Mouse (Mus musculus): Measurements from ENCODE around the gene Lhfpl2.

The Lhfpl2 gene

GRCm38 (mm10) chr13:94178401-94179040 lies 120.9 kb downstream of the Lhfpl2 start:
- DNase-seq = peak; percentile 34

- DNase-seq = no peak
These were observed 123.2 kb downstream of the Lhfpl2 start for GRCm38 (mm10) chr13:94180477-94181420.

GRCm38 (mm10) chr13:94182026-94182425 lies 124.4 kb downstream of the Lhfpl2 start:
- DNase-seq = no peak

- DNase-seq = no peak
These were observed 125.9 kb downstream of the Lhfpl2 start for GRCm38 (mm10) chr13:94183372-94184021.

- DNase-seq = no peak
These were observed 127.3 kb downstream of the Lhfpl2 start for GRCm38 (mm10) chr13:94184726-94185456.

- no peak for DNase-seq
These were observed 128.0 kb downstream of the Lhfpl2 start for GRCm38 (mm10) chr13:94185631-94186030.

GRCm38 (mm10) chr13:94188200-94189086 lies 130.8 kb downstream of the Lhfpl2 start:
- no peak for DNase-seq

GRCm38 (mm10) chr13:94190386-94190785 lies 132.8 kb downstream of the Lhfpl2 start:
- DNase-seq = no peak

- no peak for DNase-seq
These were observed 135.6 kb downstream of the Lhfpl2 start for GRCm38 (mm10) chr13:94193227-94193626.

- no peak for DNase-seq
These were observed 141.0 kb downstream of the Lhfpl2 start for GRCm38 (mm10) chr13:94198616-94199015.

GRCm38 (mm10) chr13:94199829-94200228 lies 142.2 kb downstream of the Lhfpl2 start:
- DNase-seq = no peak

GRCm38 (mm10) chr13:94205234-94205633 lies 147.6 kb downstream of the Lhfpl2 start:
- peak; percentile 28 for DNase-seq

GRCm38 (mm10) chr13:94207973-94208372 lies 150.4 kb downstream of the Lhfpl2 start:
- DNase-seq = no peak

- DNase-seq = no peak
These were observed 151.3 kb downstream of the Lhfpl2 start for GRCm38 (mm10) chr13:94208892-94209291.

GRCm38 (mm10) chr13:94211236-94212119 lies 153.9 kb downstream of the Lhfpl2 start:
- DNase-seq = no peak

GRCm38 (mm10) chr13:94212179-94212578 lies 154.6 kb downstream of the Lhfpl2 start:
- no peak for DNase-seq

GRCm38 (mm10) chr13:94212716-94213115 lies 155.1 kb downstream of the Lhfpl2 start:
- no peak for DNase-seq

GRCm38 (mm10) chr13:94223609-94224008 lies 166.0 kb downstream of the Lhfpl2 start:
- DNase-seq = no peak

- no peak for DNase-seq
These were observed 167.4 kb downstream of the Lhfpl2 start for GRCm38 (mm10) chr13:94224717-94225705.

Data from thymus, postnatal 25 days (tissue).